Mouse (Mus musculus) cerebellum, adult 2 months (tissue): ENCODE data around the gene Ten1.

ENCODE experiments used
- CTCF ChIP-seq: fragments of 200-500 bp; IDR thresholded peaks from 2 replicates; pipeline ENCODE4 v1.5.1; 2011; ENCODE audit warnings: low read depth, mild to moderate bottlenecking, control low read depth, low read length, moderate library complexity, borderline replicate concordance; ENCODE audit not compliant: insufficient read depth
- POLR2A ChIP-seq: fragments of 200-500 bp; IDR thresholded peaks from 2 replicates; pipeline ENCODE4 v1.6.1; 2011; ENCODE audit warnings: low read length, control low read depth, borderline replicate concordance; ENCODE audit not compliant: insufficient read depth

DNA sequence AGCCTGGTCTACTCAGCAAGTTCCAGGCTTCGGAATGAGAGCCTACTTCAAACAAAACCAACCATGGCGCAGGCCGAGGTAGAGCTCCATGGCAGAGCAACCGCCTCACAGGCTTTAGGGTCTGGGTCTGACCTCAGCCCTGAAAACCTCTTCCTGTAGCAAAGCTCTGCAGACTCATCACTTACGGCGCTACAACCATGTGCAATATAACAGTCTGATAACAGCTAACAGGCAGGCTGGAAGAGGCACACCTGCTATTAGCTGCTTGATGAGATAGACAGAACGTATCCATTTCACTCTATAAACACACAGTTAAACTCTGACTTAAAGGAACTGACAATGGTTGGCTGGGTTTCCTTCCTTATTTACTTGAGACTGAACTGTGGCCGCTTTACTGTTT lies 60.8 kb downstream of the Ten1 start:
- no peak for TF ChIP-seq POLR2A
- no peak for TF ChIP-seq CTCF
